Mouse (Mus musculus): ENCODE measurements around the gene Inip.

DNA sequence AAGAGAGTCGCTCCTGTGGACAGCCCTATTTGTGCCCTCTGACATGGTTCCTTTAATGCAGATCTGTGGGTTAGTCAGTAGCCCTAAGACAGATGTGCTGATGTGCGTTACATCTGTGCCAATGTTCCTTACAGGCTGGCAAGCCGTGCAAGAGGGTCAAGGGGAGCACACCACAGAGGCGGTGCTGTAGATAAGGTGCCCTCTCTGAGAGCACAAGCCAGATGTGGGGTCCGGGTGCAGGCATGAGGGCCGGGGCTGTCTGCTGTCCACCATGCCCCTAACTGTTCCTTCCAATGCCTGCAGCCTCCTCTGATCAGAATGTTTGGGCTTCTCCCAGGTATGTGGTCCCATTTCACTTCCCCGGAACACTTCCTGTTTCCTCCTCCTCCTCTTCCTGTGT, 36.4 kb downstream of the Inip start:
- TF ChIP-seq CTCF (conservative IDR thresholded peaks at IDR 0.05; ENCODE audit: insufficient read depth, insufficient read length, low read depth, low read length) (no peak), POLR2A (IDR thresholded peaks at IDR 0.05; ENCODE audit: low read depth, low read length) (no peak)

All from kidney, adult 2 months (tissue).